Mouse (Mus musculus): ENCODE results near the gene Ebf1. TPM values are rescaled to one million over a fixed set of nuclear protein-coding genes. Genes with fewer than 3 reads are reported as not detected.

Gene Ebf1
- polyA plus RNA-seq, 1 experiment, result not detected

DNA sequence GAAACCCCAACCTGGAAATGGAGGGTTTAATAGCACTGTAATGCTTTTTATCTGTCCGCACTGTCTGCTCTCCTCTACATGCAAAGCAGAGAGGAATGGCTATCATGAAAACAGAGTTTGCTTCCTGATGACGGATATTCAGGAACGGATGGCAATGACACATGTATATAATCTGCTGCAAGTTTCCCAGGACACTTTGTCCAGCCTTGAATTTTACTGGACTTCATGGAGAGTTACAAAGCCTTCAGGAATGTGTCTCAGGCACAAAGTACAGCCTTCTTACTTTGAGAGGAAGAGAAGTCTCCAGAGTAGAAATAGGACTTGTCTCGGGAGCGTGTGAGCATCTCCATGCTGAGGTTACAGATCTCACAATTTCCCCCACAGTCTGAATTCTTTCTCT lies 296.7 kb downstream of the Ebf1 start:
- Histone ChIP-seq H3K36me3 (ENCODE audit: control insufficient read depth) (no peaks in the 10 kb centered on the region), H3K9me3 (ENCODE audit: control insufficient read depth, low read length) (no peaks in the 10 kb centered on the region), H3K27me3 (ENCODE audit: control insufficient read depth) (no peaks in the 10 kb centered on the region), H3K4me3 (replicated peaks) (no peak overlapping the region), H3K4me1 (ENCODE audit: control insufficient read depth) (no peaks in the 10 kb centered on the region)
- TF ChIP-seq GATA1 (IDR thresholded peaks at IDR 0.05; ENCODE audit: low read length), result no peak
- no peak for TF ChIP-seq TAL1 (IDR thresholded peaks at IDR 0.05; ENCODE audit: low read length)

DNA sequence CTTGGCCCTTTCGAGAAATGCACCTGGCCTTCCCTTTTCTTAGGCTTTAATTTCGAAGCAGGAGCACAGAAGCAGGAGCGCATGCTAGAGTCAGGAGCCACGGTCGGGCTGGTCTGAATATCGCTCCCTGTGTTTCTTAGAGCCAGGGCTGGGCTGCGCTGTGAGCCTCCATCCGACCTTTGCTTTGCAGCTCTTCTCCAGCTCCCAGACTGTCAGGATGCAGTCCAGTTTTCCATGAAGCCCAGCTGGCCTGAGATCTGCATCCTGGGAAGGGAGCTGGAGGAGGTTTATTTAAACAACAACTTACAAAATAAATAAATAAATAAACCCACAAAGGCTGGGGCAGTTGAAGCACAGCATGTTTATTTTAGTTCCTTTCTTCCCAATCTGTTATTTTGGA lies 299.9 kb downstream of the Ebf1 start:
- H3K4me1 ChIP-seq (ENCODE audit: control insufficient read depth), result no peaks in the 10 kb centered on the region
- H3K36me3 ChIP-seq (ENCODE audit: control insufficient read depth), result no peaks in the 10 kb centered on the region
- no peak overlapping the region for H3K4me3 ChIP-seq (replicated peaks)
- TF ChIP-seq TAL1 (IDR thresholded peaks at IDR 0.05; ENCODE audit: low read length), result no peak
- TF ChIP-seq GATA1 (IDR thresholded peaks at IDR 0.05; ENCODE audit: low read length), result no peak
- no peaks in the 10 kb centered on the region for H3K9me3 ChIP-seq (ENCODE audit: control insufficient read depth, low read length)
- H3K27me3 ChIP-seq (ENCODE audit: control insufficient read depth), result no peaks in the 10 kb centered on the region

DNA sequence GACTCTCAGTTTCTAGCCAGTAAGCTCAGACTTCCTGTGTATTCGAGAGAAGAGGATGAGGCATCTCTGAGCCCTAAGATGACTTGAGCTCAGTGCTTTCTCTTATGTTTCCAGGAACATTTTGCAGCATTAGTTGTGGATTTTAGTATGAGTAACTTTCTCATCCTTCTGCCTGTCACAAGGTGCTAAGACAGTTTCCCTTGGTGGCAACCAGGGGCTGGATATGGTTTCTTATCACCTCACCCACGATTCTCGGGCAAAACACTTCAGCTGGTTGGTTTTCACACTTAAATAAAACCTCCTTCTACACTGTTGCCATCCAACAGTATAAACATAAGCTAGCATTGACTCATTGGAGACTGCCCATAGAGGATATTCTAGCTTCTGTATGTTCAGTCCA lies 306.0 kb downstream of the Ebf1 start:
- Histone ChIP-seq H3K36me3 (ENCODE audit: control insufficient read depth) (no peaks in the 10 kb centered on the region), H3K4me1 (ENCODE audit: control insufficient read depth) (no peaks in the 10 kb centered on the region), H3K9me3 (ENCODE audit: control insufficient read depth, low read length) (no peaks in the 10 kb centered on the region), H3K4me3 (replicated peaks) (no peak overlapping the region), H3K27me3 (ENCODE audit: control insufficient read depth) (no peaks in the 10 kb centered on the region)
- no peak for TF ChIP-seq TAL1 (IDR thresholded peaks at IDR 0.05; ENCODE audit: low read length)
- TF ChIP-seq GATA1 (IDR thresholded peaks at IDR 0.05; ENCODE audit: low read length), result no peak

DNA sequence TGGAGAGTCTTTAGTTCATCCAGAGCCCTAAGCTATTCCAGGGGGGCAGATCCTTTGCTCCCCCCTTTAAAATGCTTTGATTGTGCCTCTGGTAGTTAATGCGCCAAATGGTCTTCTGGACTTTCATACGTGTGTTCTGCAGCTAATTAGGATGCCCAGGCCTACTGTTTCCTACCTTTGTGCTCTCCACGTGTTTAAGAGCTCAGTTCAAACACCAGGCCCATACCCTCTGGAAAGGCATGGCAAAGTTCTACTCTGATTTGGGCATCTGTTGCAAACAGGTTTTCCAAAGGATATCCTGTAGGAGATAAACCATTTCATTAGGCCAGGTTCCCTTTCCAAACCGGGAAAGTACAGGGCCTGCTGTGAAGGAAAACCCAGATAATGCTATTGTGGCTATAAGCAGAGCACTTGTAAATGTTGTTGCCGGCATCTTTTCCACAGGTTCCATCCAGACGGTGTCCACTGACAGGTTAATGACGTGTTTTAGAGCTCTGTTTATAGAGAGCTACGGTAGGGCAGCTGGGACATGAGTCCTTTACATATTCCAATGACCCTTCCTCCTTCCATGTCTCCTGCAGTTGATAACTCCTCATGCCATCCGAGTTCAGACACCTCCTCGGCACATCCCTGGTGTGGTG lies 306.9 kb downstream of the Ebf1 start:
- Histone ChIP-seq H3K4me3 (replicated peaks) (no peak overlapping the region), H3K36me3 (ENCODE audit: control insufficient read depth) (no peaks in the 10 kb centered on the region), H3K4me1 (ENCODE audit: control insufficient read depth) (no peaks in the 10 kb centered on the region), H3K27me3 (ENCODE audit: control insufficient read depth) (no peaks in the 10 kb centered on the region), H3K9me3 (ENCODE audit: control insufficient read depth, low read length) (no peaks in the 10 kb centered on the region)
- TF ChIP-seq TAL1 (IDR thresholded peaks at IDR 0.05; ENCODE audit: low read length), result no peak

DNA sequence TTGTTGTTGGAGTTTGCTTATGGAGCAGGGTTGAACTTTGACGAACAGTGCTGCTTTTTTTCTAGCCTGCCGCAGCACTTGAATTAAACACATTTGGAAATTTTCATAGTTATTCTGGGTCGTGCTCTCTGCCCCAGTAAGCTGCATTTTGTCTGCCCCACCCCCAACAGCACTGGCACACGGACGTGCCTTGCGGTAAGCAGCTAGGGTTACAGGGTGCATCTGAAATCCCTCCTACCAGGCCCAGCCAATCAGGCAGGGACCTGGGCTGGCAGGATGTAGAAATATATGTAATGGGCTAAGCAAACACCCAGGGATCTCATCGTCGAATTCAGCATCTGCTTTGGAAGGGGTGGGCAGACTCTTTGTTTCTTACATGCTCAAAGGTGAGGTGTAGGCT lies 307.8 kb downstream of the Ebf1 start:
- H3K4me1 ChIP-seq (ENCODE audit: control insufficient read depth), result no peaks in the 10 kb centered on the region
- no peak overlapping the region for H3K4me3 ChIP-seq (replicated peaks)
- TF ChIP-seq TAL1 (IDR thresholded peaks at IDR 0.05; ENCODE audit: low read length), result no peak
- TF ChIP-seq GATA1 (IDR thresholded peaks at IDR 0.05; ENCODE audit: low read length), result no peak
- H3K27me3 ChIP-seq (ENCODE audit: control insufficient read depth), result no peaks in the 10 kb centered on the region
- H3K36me3 ChIP-seq (ENCODE audit: control insufficient read depth), result no peaks in the 10 kb centered on the region
- no peaks in the 10 kb centered on the region for H3K9me3 ChIP-seq (ENCODE audit: control insufficient read depth, low read length)

DNA sequence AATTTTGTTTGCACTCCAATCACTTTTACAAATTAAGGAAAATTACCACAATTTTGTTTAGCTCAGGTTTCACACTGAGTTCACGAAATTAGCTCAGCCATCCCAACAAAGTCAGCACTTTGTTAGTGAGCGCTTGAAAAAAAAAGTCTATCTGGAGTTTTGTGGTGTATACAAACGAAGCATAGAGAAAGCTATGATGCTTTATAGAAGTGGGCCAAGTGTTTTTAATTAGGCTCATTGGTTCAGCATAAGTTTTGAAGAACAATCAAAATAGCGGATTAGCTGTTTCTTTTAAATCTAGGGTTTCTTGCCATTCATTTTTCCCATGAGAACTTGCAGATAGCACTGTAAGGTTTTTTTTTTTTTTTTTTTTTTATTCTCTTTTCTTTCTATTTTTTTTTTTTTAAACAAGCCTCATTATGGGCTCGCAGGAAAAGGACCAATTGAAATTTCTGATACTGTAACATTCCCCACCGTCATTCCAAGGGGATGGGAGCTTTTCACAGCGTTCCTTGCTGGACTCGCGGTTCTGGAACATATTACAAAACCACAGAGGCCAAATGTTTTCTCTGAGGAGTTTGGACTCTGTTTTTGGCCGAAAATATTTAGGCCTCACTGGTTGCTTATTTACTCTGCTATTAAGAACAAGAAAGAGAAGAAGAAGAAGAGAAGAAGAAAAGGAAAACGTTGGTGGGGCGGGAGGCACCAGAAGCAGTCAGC lies 308.8 kb downstream of the Ebf1 start:
- no peaks in the 10 kb centered on the region for H3K36me3 ChIP-seq (ENCODE audit: control insufficient read depth)
- no peaks in the 10 kb centered on the region for H3K9me3 ChIP-seq (ENCODE audit: control insufficient read depth, low read length)
- no peaks in the 10 kb centered on the region for H3K4me1 ChIP-seq (ENCODE audit: control insufficient read depth)
- no peaks in the 10 kb centered on the region for H3K27me3 ChIP-seq (ENCODE audit: control insufficient read depth)
- TF ChIP-seq TAL1 (IDR thresholded peaks at IDR 0.05; ENCODE audit: low read length), result no peak
- TF ChIP-seq GATA1 (IDR thresholded peaks at IDR 0.05; ENCODE audit: low read length), result no peak
- H3K4me3 ChIP-seq (replicated peaks), result no peak overlapping the region

DNA sequence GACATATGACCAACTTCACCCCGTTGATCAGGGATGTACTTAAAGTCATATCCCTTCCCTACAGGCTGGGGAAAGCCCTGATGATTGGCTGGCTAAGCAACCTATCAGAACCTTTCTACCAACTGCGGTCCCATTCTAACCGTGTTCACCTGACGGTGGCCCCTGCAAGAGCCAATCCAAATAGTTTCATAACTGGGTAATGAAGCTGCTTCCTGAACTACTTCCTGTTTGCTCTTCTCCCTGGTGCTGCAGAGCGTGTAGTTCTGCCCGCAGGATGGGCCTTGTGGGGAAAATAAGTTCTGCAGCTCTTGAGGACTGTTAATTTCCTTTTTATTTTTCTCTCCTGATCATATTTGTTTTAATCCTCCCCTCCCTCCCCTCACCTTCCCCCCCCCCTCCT lies 311.3 kb downstream of the Ebf1 start:
- TF ChIP-seq TAL1 (IDR thresholded peaks at IDR 0.05; ENCODE audit: low read length) (no peak), GATA1 (IDR thresholded peaks at IDR 0.05; ENCODE audit: low read length) (no peak)
- Histone ChIP-seq H3K36me3 (ENCODE audit: control insufficient read depth) (no peaks in the 10 kb centered on the region), H3K4me3 (replicated peaks) (no peak overlapping the region), H3K27me3 (ENCODE audit: control insufficient read depth) (no peaks in the 10 kb centered on the region), H3K9me3 (ENCODE audit: control insufficient read depth, low read length) (no peaks in the 10 kb centered on the region), H3K4me1 (ENCODE audit: control insufficient read depth) (no peaks in the 10 kb centered on the region)

DNA sequence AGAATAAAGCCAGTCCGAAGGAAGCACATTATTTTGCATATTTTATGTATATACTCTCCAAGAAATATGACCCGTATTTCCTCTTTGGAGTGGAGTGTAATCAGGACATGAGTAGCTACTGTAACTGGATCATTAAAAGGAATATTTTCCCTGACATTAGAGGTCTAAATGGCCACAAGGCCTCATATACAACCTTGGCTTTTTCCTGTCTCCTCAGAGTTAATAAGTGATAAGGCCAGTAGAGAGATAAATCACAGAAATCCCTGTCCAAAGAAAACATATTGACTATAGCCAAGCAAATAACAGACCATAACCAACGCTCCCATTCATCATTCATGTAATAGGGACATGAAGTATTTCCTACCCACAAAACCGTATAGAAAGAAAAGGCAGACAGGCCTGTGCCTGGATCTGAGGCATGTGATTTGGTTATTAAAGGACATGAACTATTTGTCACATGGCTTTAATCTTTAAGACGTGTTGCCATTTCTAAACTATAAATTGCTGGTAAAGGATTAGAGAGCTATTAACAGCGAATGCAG lies 315.9 kb downstream of the Ebf1 start:
- H3K9me3 ChIP-seq (ENCODE audit: control insufficient read depth, low read length), result no peaks in the 10 kb centered on the region
- H3K4me3 ChIP-seq (replicated peaks), result no peak overlapping the region
- TF ChIP-seq TAL1 (IDR thresholded peaks at IDR 0.05; ENCODE audit: low read length) (no peak), GATA1 (IDR thresholded peaks at IDR 0.05; ENCODE audit: low read length) (no peak)
- no peaks in the 10 kb centered on the region for H3K36me3 ChIP-seq (ENCODE audit: control insufficient read depth)
- H3K27me3 ChIP-seq (ENCODE audit: control insufficient read depth), result no peaks in the 10 kb centered on the region
- no peaks in the 10 kb centered on the region for H3K4me1 ChIP-seq (ENCODE audit: control insufficient read depth)

DNA sequence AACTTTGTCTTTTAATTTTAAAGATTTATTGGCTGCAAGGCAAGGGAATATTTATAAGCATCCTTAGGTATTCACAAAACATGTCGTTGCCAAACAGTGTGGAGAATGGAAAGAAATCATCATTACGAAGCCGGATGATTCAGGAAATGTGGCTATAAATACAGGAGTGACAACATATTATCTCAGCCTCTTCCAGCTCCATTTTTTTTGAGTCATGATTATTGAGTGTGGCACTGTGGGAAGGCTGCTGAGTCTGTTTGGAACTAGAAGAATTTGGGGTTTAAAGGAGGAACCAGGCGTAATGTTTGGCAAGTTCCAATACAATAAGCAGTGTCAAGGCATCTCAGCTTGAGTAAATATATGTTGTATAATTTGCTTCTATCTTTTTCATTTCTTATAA lies 326.7 kb downstream of the Ebf1 start:
- no peaks in the 10 kb centered on the region for H3K4me1 ChIP-seq (ENCODE audit: control insufficient read depth)
- TF ChIP-seq TAL1 (IDR thresholded peaks at IDR 0.05; ENCODE audit: low read length) (no peak), GATA1 (IDR thresholded peaks at IDR 0.05; ENCODE audit: low read length) (no peak)
- no peak overlapping the region for H3K4me3 ChIP-seq (replicated peaks)
- H3K36me3 ChIP-seq (ENCODE audit: control insufficient read depth), result no peaks in the 10 kb centered on the region
- no peaks in the 10 kb centered on the region for H3K9me3 ChIP-seq (ENCODE audit: control insufficient read depth, low read length)
- H3K27me3 ChIP-seq (ENCODE audit: control insufficient read depth), result no peaks in the 10 kb centered on the region

All from erythroblast, embryonic 14.5 days (primary cell).